Mouse (Mus musculus) C2C12 (cell line): ENCODE results near the gene Cacnb2.

ENCODE experiments used
- CEBPB ChIP-seq: IDR thresholded peaks from one replicate; pipeline ENCODE4 v1.6.1; 2011; ENCODE audit warnings: low read depth, mild to moderate bottlenecking, control low read depth, moderate library complexity
- CTCF ChIP-seq: IDR thresholded peaks from one replicate; pipeline ENCODE4 v1.5.1; 2011; ENCODE audit not compliant: control insufficient read depth, insufficient read depth, insufficient read length
- MAX ChIP-seq: IDR thresholded peaks from one replicate; pipeline ENCODE4 v1.6.1; 2011; ENCODE audit warnings: mild to moderate bottlenecking, control low read depth

- TF ChIP-seq CTCF, result no peak
- TF ChIP-seq MAX, result no peak
- TF ChIP-seq CEBPB, result no peak
These were observed 215.8 kb downstream of the Cacnb2 start for GRCm38 (mm10) chr2:14818651-14819050.
